Mouse (Mus musculus): ENCODE results near the gene Slc37a1. TPM values are rescaled to one million over a fixed set of nuclear protein-coding genes. Genes with fewer than 3 reads are reported as not detected.

Slc37a1 gene
- polyA plus RNA-seq (2012; rRNA removed), result 15.2 and 18.6 TPM in 2 replicates

DNA sequence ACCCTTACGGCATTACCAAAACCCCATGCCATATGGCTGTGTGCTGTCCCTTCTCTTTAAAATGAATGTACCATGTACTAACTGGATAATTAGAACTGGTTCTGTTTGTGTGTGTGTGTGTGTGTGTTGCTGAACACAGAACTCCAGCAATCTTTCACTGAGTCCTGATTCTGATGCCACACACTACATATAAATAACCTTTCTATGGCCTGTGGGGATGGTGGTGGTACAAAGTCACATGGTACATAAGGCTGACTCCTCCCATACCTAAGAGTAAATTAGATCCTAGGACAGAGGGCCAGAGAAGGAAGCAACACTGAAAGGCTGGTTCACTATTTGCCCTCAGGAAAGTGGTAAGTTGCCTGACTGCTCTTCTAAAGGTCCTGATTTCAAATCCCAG lies at the start of gene Slc37a1:
TSS of gene Slc37a1 (plus strand) at position 301 of the 400 bp plus-strand sequence.

DNA sequence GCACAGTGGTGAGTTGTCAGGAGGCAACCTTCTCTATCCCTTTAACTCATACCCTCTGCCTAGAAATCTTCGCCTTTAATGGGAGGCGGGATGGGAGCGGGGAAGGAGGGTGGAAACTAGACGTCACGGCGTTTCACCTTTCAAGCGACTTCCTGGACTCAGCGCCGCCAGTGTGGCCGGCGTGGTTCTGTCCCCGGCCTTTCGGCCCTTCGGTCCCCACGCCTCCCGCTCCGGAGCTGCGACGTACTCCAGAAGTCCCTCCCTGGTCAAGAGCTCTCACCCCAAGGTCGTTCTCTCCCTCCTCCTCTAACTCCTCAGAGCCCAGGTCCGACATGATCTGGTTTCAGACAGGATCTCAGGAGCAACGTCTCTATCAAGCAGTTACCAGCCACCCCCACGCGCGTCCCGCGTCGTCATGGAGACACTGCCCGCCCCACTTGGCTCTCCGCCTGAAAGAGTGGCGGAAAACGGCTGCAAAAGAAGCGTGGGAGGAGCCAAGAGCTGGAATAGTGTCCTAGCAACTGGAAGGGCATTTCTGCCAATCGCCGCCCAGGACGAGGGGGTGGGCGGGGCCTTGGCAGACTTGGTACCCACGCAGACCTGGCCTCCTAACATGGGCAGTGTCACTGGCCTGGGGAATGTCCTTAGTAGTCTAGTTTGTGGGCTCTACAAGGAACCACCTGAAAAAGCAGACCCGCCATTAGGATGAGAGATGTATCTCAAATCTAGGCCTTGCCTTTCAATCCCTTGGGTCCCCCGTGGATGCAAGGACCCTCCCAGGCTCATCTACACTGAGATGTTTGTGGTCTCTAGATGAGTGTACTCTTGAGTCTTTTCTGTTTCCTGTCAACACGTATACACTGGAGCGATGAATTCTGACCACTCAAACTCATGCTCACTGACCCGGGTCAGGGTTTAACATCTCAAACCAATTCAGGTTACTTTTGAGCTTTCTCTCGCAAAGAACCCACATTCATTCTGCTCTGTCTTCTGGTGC lies 9.4 kb upstream of the Slc37a1 start, which contains the start of gene Rsph1:
TSS of gene Rsph1 (minus strand) at position 462 of the 997 bp plus-strand sequence.

DNA sequence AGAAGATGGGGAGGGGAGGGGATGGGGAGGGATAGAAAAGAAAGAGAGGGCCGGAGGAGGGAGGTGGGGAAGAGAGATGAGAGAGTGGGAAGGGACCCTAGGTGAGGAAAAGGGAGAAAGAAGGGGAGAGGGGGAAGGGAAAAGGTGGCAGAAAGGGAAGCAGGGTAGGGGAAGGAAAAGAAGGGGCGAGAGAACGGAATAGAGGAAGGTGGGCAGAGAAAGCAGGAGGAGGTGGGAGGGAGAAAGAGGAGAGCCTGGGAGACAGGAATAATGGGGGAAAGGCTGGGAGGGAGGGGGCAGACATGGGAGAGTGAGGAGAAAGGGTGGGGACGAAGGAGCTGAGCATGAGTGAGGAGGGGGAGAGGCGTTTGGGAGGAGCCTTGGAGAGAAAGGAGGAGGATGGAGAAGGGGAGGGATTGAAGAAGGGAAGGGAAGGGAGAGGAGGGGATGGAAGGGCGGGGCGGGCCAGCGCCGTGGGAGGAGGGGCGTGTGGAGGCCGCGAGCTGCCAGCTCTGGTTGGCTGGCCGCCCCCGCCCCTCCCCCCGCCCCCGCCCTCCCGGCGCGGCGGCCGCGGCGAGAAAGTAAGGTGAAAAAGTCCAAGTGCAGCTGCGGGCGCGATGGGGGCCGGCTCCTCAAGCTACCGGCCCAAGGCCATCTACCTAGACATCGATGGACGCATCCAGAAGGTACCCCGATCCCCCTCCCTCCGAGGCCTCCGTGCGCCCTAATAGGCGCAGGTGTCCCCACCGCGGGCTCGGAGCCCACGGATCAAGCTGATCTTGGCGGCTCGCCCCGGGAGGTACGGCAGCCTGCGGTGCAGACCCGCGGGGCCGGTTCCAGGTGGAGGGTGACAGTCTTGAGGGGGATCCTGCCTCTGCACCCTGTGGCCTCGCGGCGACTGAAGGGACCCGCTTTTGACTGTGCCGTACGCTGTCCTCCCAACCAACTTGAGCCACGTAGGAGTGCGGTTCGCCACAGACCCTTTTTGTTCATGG lies 99.4 kb downstream of the Slc37a1 start, which contains the start of gene Pde9a:
TSS of gene Pde9a (plus strand) at position 540 of the 995 bp plus-strand sequence.

Other genes starting within 250 kb of the Slc37a1 start
- 11.1 and 11.5 TPM in 2 replicates for gene Abcg1, start 229.1 kb upstream of the Slc37a1 start, polyA plus RNA-seq (2012; rRNA removed)
- 2.5 and 2.9 TPM in 2 replicates for gene Tff3, start 157.1 kb upstream of the Slc37a1 start, polyA plus RNA-seq (2012; rRNA removed)
- gene Tff2, start 142.5 kb upstream of the Slc37a1 start, polyA plus RNA-seq (2012; rRNA removed), result 0.82 TPM in 1 of 2 replicates, not detected in the other
- gene Tff1, start 121.5 kb upstream of the Slc37a1 start, polyA plus RNA-seq (2012; rRNA removed), result 0.34 and 3.0 TPM in 2 replicates
- 0.06 TPM in 1 of 2 replicates, not detected in the other for gene Tmprss3, start 87.8 kb upstream of the Slc37a1 start, polyA plus RNA-seq (2012; rRNA removed)
- 1.2 and 2.0 TPM in 2 replicates for gene Ubash3a, start 78.9 kb upstream of the Slc37a1 start, polyA plus RNA-seq (2012; rRNA removed)
- 6.4 and 7.8 TPM in 2 replicates for gene Rsph1, start 9.4 kb upstream of the Slc37a1 start, polyA plus RNA-seq (2012; rRNA removed)
- 19.7 and 31.7 TPM in 2 replicates for gene Pde9a, start 99.4 kb downstream of the Slc37a1 start, polyA plus RNA-seq (2012; rRNA removed)
- gene Wdr4, start 233.2 kb downstream of the Slc37a1 start, polyA plus RNA-seq (2012; rRNA removed), result 64.5 and 67.7 TPM in 2 replicates
- 84.0 and 145 TPM in 2 replicates for gene Ndufv3, start 233.3 kb downstream of the Slc37a1 start, polyA plus RNA-seq (2012; rRNA removed)

All from ovary, adult 2 months (tissue).